Mouse (Mus musculus) thymus, postnatal 25 days (tissue): ENCODE measurements around the gene Olfr56.
A peak's percentile ranks its signal among the peaks of the same experiment; 100 is the strongest.
"Not testable (repeated sequence)": the region's sequence is repeated elsewhere in the genome, so short reads cannot be mapped to it uniquely, and the experiment has no call there.

ENCODE experiments used
- DNase-seq: peaks from one replicate; pipeline ENCODE4 v3.0.0; 2022

Olfr56 gene

DNA sequence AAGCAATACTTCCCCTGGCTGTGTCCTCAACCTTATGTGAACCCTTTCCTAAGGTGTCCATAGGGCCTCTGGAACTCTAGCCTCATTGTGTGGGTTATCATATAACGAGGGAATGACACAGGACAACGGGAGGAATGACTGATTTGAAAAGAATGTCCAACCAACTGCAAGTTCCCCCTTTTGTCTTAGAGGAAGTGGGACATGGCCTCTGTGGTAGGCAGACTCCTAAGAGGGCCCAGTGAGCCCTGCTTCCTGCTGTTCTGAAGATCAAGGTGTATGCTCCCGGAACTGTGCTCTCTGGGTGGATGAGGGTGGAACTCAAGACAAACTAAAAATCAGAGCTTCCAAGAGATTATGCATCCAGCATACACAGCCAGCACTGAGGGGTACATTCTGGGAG lies 81.4 kb downstream of the Olfr56 start:
- not testable (repeated sequence) for DNase-seq

GRCm38 (mm10) chr11:49061865-49062264 lies 83.2 kb downstream of the Olfr56 start:
- DNase-seq: not testable (repeated sequence)

- DNase-seq: peak; percentile 45
Measured at GRCm38 (mm10) chr11:49063713-49064469, 85.2 kb downstream of the Olfr56 start, which contains the start of gene Tgtp2. Gene Tgtp2, minus strand, starts transcription at chr11:49064206.

GRCm38 (mm10) chr11:49068358-49068757 lies 89.7 kb downstream of the Olfr56 start:
- DNase-seq: no peak

- not testable (repeated sequence) for DNase-seq
Measured at GRCm38 (mm10) chr11:49076001-49076757, 97.5 kb downstream of the Olfr56 start, which contains the start of gene Ifi47. Gene Ifi47, plus strand, starts transcription at chr11:49076587.

GRCm38 (mm10) chr11:49077012-49077411 lies 98.3 kb downstream of the Olfr56 start:
- no peak for DNase-seq

DNA sequence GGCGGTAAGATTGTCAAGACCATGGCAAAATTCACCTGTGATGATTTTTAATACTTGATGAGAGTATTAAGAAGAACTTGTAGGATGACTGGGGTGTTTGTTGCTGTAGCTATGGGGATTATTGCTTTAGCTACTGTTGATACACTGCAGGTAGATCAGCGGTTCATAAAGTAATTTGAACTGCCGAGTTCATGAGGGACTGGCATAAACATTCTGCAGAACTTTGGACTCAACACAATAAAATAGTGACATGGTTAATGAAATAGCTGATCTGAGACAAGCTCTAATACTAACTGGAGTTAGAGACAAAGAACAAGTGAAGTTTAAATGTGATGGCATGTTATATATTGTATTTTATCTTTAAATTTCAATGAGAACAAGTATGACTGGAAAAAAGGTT lies 100.0 kb downstream of the Olfr56 start:
- DNase-seq: no peak

DNA sequence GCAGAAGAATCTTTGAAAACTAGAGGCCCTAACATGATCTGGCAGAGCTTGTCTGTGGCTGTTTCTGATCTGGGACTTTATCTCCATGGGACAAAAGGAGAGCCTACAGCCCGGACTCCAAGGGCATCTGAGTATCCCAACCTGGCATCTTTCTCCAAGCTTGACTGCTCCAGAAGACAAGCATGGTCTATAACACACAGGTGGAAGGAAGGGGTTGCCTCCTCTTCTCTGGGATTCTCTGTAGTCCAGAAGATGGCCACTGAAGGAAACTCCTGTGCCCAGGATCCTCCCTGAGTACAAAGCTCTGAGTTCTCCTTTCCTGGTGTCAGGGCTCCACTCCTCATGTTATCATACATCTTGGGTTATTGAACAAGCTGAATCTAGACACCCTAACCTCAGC lies 101.9 kb downstream of the Olfr56 start:
- DNase-seq: no peak

GRCm38 (mm10) chr11:49081356-49081755 lies 102.7 kb downstream of the Olfr56 start:
- DNase-seq: no peak

GRCm38 (mm10) chr11:49081886-49082285 lies 103.2 kb downstream of the Olfr56 start:
- no peak for DNase-seq

DNA sequence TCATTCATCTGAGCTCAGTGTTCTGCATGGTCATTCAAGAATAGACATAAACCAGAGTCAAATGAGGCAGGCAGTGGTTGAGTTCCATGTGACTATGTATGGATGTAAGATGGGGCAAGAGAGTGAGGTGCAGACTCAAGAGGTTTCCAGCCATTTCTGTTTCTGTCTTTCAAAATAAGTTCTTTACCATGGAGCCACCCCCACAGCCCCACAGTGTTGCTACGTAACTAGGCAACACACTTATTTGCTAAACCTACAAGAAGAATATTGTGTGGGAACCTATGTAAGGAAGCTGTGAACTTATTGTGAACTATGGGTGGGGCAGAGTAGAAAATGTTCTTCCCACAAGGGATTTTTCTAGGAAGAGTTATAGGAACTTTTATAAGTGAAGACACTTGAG lies 104.5 kb downstream of the Olfr56 start:
- no peak for DNase-seq

GRCm38 (mm10) chr11:49083808-49084207 lies 105.1 kb downstream of the Olfr56 start:
- no peak for DNase-seq

DNA sequence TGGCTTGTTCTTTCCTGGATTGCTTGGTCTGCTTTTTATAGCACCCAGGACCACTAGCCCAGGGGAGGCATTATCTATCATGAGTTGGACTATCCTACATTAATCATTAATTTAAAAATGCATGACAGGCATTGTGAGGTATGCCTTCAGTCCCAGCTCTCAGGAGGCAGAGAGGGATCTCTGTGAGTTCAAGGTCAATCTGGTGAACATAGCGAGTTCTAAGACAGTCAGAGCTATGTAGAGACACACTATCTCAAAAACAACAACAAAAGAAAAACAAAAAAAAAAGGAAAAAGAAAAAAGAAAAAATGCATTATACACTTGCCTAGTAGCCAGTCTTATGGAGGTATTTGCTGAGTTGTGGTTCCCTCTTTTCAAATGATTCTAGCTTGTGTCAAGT lies 105.7 kb downstream of the Olfr56 start:
- DNase-seq: no peak

DNA sequence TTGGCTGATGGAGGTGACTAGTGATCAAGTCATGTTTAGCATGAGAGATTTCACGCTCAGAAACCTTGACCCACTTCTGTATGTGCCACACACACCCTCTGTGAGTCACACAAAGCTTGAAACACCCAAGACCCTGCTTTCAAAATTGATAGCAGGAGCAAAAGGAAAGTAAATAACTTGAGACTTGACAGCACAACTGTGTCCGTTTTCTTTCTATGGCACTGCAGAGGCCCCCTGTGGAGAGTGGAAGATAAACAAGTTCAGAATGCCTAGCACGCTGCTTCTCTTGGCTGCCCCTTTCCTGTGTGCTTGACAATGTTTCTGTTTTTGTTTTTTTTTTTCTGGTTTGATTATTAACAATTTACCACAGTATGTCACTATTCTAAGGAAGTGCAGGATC lies 106.2 kb downstream of the Olfr56 start:
- DNase-seq: peak; percentile 66

GRCm38 (mm10) chr11:49086858-49087361 lies 108.2 kb downstream of the Olfr56 start:
- peak; percentile 61 for DNase-seq

DNA sequence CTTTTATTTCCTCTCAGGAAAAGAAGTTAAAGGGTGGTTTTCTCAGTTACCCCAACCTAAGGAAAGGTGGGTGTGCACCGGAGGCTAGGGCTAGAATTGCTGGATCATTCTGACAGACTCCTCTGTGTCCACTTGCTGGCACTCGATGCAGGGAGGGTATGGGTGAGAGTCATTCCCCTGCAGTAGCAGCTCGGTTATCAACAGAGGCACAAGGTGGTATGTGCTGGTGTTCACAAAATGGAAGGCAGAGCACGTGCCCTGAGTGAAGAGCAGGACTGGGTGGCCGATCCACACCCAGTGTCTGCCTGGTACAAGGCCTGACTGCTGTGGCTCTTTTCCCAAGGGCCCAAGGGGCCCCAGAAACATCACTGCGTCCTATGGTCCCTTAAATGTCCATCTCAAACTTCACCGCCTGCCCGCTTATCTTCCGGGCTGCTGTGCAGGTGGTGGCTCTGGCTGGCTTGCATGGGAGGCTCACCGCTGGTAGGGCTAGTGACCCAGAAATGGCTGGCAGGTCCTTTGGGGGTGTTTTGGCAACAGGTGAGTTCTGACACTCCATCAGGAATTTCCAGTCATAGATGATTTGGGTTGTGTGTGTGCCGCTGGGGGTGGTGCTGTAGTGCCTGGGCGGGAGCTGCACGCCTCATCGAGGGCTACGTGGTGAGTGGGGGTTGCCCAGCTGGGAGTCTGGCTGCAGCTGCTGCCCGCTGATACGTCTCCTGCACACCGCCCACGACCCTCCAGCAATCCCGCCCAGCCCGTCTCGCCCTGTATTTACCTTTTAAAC lies 109.3 kb downstream of the Olfr56 start:
- peak; percentile 78 for DNase-seq

GRCm38 (mm10) chr11:49088990-49089652 lies 110.4 kb downstream of the Olfr56 start:
- DNase-seq: no peak

- DNase-seq: no peak
Measured at GRCm38 (mm10) chr11:49089735-49090507, 111.2 kb downstream of the Olfr56 start.

GRCm38 (mm10) chr11:49090551-49090950 lies 111.9 kb downstream of the Olfr56 start:
- DNase-seq: no peak

- DNase-seq: no peak
Measured at GRCm38 (mm10) chr11:49091171-49091570, 112.5 kb downstream of the Olfr56 start.

DNA sequence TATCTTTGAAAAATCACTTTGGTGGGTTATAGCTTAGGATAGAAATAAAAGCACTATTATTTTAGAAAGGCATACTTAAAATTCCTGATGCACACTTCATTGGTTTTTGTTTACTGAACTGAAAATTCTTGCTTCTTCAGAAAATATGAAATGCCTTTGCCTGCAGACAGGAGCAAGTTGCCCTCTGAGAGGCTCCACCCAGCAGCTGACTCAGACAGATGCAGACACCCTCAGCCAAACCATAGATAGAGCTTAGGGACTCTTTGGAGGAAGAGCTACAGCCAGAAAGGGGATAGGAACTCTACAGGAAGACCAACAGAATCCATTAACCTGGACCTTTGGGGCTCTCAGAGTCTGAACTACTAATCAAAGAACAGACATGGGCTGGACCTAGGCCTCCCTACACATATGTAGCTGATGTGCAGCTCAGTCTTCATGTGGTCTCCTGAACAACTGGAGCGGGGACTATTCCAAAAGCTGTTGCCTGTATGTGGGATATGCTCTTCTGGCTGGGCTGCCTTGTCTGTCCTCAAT lies 113.4 kb downstream of the Olfr56 start:
- peak; percentile 40 for DNase-seq
